Mouse (Mus musculus): ENCODE results near the gene Tmem208.

GRCm38 (mm10) chr8:105350186-105350585, 24.0 kb downstream of the Tmem208 start:
- TF ChIP-seq CTCF (IDR thresholded peaks at IDR 0.05; ENCODE audit: extremely low read depth, insufficient read depth, insufficient read length, insufficient replicate concordance), result no peak
- no peak for TF ChIP-seq POLR2A (IDR thresholded peaks at IDR 0.05; ENCODE audit: low read depth, low read length)
